11 mouse cellular contexts compared by ENCODE assay signal in the genomic region with DNA sequence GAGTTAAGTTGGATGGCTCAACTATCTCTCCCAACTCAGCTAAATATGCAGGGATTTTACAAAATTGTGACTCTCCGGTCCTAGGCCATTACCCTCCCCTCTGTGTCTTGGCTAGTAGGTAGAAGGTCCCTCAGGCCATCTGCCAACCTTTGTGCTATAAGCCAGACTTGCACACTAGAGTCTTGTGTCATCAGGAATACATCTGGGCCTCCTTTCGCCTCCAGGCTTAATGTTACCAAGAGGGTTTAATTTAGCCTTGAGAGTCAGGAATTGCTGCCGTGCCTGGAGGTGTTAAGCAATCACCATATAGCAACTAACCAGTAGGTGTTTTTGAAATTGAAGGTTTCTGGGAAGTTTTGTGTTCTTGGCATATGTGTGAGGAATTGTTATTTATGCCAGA.
DNase-seq lines count a peak whose midpoint lies in the region; ATAC-seq lines count a peak whose summit lies in the region.
"Had no signal": no experiment of that assay in that cellular context is flagged by ENCODE, and none has a peak within 500 bp of the region (broad histone marks: within the 10 kb centered on the region; RNA-seq: fewer than 3 reads in every experiment).

No protein-coding gene starts in this region.

- peak overlapping the region; percentile 27 to 67 for H3K27ac ChIP-seq in heart, embryonic 14.5 days (replicated peaks in 1 of 2; ENCODE audit: control insufficient read depth in 1 of 2, insufficient read depth in 1 of 2, low read depth in 2 of 2, low read length in 2 of 2)
- H3K27ac ChIP-seq in intestine, embryonic 14.5 days (ENCODE audit: low read depth): peak overlapping the region; percentile 71
- H3K27ac ChIP-seq: liver, embryonic 15.5 days had no signal

- DNase-seq in heart, postnatal 36 days: no peak
- DNase-seq in right cerebral cortex, adult 2 months (ENCODE audit: low spot score in 2 of 2): peak; percentile 26 to 33
- DNase-seq in right cerebral cortex, postnatal 14 days: no peak
- no peak for DNase-seq in intestine, embryonic 14.5 days (ENCODE audit: low spot score)
- no peak for DNase-seq in natural killer cell, adult 2 months (ENCODE audit: low spot score in 2 of 2)
- no peak for DNase-seq in right cerebral cortex, postnatal 25 days
- DNase-seq in lung, adult 18-20 months: no peak
- DNase-seq: cerebellum, adult 9-10 months; kidney, postnatal 14 days had no signal

- H3K4me3 ChIP-seq in heart, embryonic 14.5 days (ENCODE audit: control insufficient read depth in 1 of 2, insufficient read depth in 1 of 2, low read depth in 1 of 2, low read length in 2 of 2): no peak overlapping the region
- H3K4me3 ChIP-seq in intestine, embryonic 14.5 days (ENCODE audit: low read depth, low read length): no peak overlapping the region
- H3K4me3 ChIP-seq: liver, embryonic 15.5 days had no signal

- no peak overlapping the region for H3K4me2 ChIP-seq in heart, embryonic 14.5 days (ENCODE audit: low read length)
- H3K4me2 ChIP-seq in intestine, embryonic 14.5 days (ENCODE audit: low read length): no peak overlapping the region

- no peak for ATAC-seq in heart, embryonic 14.5 days (ENCODE audit: insufficient number of reproducible peaks, insufficient read depth, low FRiP score, low read depth)
- ATAC-seq in intestine, embryonic 14.5 days (replicated peaks; ENCODE audit: low FRiP score, low TSS enrichment, low read depth): no peak

- intact Hi-C loops in heart, postnatal 36 days (cut with DNase I): loop anchor here (2.0 kb wide), 1 partner anchor 27 kb away; no protein-coding TSS in a partner anchor

- H3K27me3 ChIP-seq in heart, embryonic 14.5 days (ENCODE audit: control insufficient read depth, insufficient read depth, low read length): no peaks in the 10 kb centered on the region
- H3K27me3 ChIP-seq in intestine, embryonic 14.5 days (replicated peaks; ENCODE audit: control insufficient read depth, insufficient read depth, low read length): no peaks in the 10 kb centered on the region
- H3K27me3 ChIP-seq: liver, embryonic 15.5 days had no signal

- peaks cover 10 to 18% of the 10 kb centered on the region in 2 experiments for H3K4me1 ChIP-seq in heart, embryonic 14.5 days (ENCODE audit: control insufficient read depth in 2 of 2, insufficient read depth in 2 of 2, low read length in 2 of 2)
- peaks cover 18% of the 10 kb centered on the region for H3K4me1 ChIP-seq in intestine, embryonic 14.5 days (replicated peaks; ENCODE audit: control insufficient read depth, insufficient read depth, low read length)

- H3K9ac ChIP-seq in heart, embryonic 14.5 days (ENCODE audit: low read length): no peak overlapping the region
- no peak overlapping the region for H3K9ac ChIP-seq in intestine, embryonic 14.5 days (ENCODE audit: low read length)
- H3K9ac ChIP-seq: liver, embryonic 15.5 days had no signal

- H3K9me3 ChIP-seq in heart, embryonic 14.5 days (ENCODE audit: control insufficient read depth, low read length): no peaks in the 10 kb centered on the region
- no peaks in the 10 kb centered on the region for H3K9me3 ChIP-seq in intestine, embryonic 14.5 days (ENCODE audit: control insufficient read depth, low read length)
- H3K9me3 ChIP-seq: liver, embryonic 15.5 days had no signal

- H3K36me3 ChIP-seq in heart, embryonic 14.5 days (ENCODE audit: control insufficient read depth, insufficient read depth, low read length): no peaks in the 10 kb centered on the region; the same call in 1 of the 2 replicates
- H3K36me3 ChIP-seq in intestine, embryonic 14.5 days (ENCODE audit: control insufficient read depth, insufficient read depth, low read length): no peaks in the 10 kb centered on the region
- H3K36me3 ChIP-seq: liver, embryonic 15.5 days had no signal

- 64% methylated on average over 3 of the region's 3 CpGs for WGBS in heart, embryonic 14.5 days
- 91% methylated on average over 3 of the region's 3 CpGs for WGBS in intestine, embryonic 14.5 days

Comparison
In these comparisons a context has a peak if more than half of its experiments do, and no peak if none do; other contexts are left out.
1. DNase-seq: peak in right cerebral cortex, adult 2 months (2 of 2); none in heart, postnatal 36 days (0 of 2), right cerebral cortex, postnatal 14 days (single experiment), intestine, embryonic 14.5 days (single experiment), natural killer cell, adult 2 months (0 of 2), right cerebral cortex, postnatal 25 days (single experiment) and lung, adult 18-20 months (0 of 2).